Mouse (Mus musculus) kidney, postnatal 0 days (tissue): Measurements from ENCODE around the gene Eif4g3. TPM values are rescaled to one million over a fixed set of nuclear protein-coding genes. Genes with fewer than 3 reads are reported as not detected.

Experiments
- ATAC-seq: fragments of 200-750 bp; cut with Nextera tagmentation; replicated peaks from 2 replicates; pipeline ENCODE4 v1.8.0; 2017; ENCODE audit warnings: low read depth, moderate number of reproducible peaks, moderate TSS enrichment, moderate library complexity; ENCODE audit not compliant: low FRiP score
- DNase-seq: peaks from one replicate; pipeline ENCODE4 v3.0.0-alpha.2; 2016; ENCODE audit warnings: low spot score
- H3K27ac ChIP-seq: fragments of 300-500 bp; sonication (generic); 2 replicates; pipeline ENCODE4 v1.5.1; 2014; ENCODE audit warnings: mild to moderate bottlenecking
- H3K27me3 ChIP-seq: fragments of 300-500 bp; sonication (generic); 2 replicates; pipeline ENCODE4 v1.6.1; 2014; ENCODE audit warnings: low read length, mixed read lengths; ENCODE audit not compliant: insufficient read depth
- H3K36me3 ChIP-seq: fragments of 300-500 bp; sonication (generic); 2 replicates; pipeline ENCODE4 v1.6.1; 2014; ENCODE audit warnings: low read length, mixed read lengths; ENCODE audit not compliant: insufficient read depth
- H3K4me1 ChIP-seq: fragments of 300-500 bp; sonication (generic); replicated peaks from 2 replicates; pipeline ENCODE4 v1.6.1; 2014; ENCODE audit warnings: antibody characterized with exemption, low read length, mixed read lengths; ENCODE audit not compliant: insufficient read depth
- H3K4me2 ChIP-seq: fragments of 300-500 bp; sonication (generic); 2 replicates; pipeline ENCODE4 v1.6.1; 2014; ENCODE audit warnings: mild to moderate bottlenecking, low read length, moderate library complexity, mixed read lengths
- H3K4me3 ChIP-seq: fragments of 300-500 bp; sonication (generic); replicated peaks from 2 replicates; pipeline ENCODE4 v1.5.1; 2014; ENCODE audit warnings: low read depth, low read length
- H3K9ac ChIP-seq: fragments of 300-500 bp; sonication (generic); 2 replicates; pipeline ENCODE4 v1.6.1; 2014; ENCODE audit warnings: low read depth, low read length
- H3K9me3 ChIP-seq: fragments of 300-500 bp; sonication (generic); replicated peaks from 2 replicates; pipeline ENCODE4 v1.6.1; 2016; ENCODE audit warnings: low read length, inconsistent platforms, mixed read lengths
- CTCF ChIP-seq: IDR thresholded peaks from 2 replicates; pipeline ENCODE4 v1.5.1; 2016; ENCODE audit warnings: antibody characterized with exemption, low read depth, mild to moderate bottlenecking, moderate library complexity
- WGBS: fragments of 180-500 bp; shearing (Covaris S2); extraction: QIAGEN DNeasy Blood & Tissue Kit; methylation state at CpG from one replicate; pipeline ENCODE4 v1.1.7; 2014; 5-methylcytosine and 5-hydroxymethylcytosine counted together
- polyA plus RNA-seq: library from polyadenylated mRNA; unstranded; fragments of >200 nt; fragmentation: Nextera tagmentation; extraction: Ambion mirVana; gene quantifications from 2 replicates; pipeline ENCODE4 v1.2.1, GENCODE M21; 2015

Gene Eif4g3
- polyA plus RNA-seq, 1 experiment from 2014 or later, result 26.6 TPM

- TF ChIP-seq CTCF, result no peak
- Histone ChIP-seq H3K9ac (no peak overlapping the region), H3K4me1 (no peaks in the 10 kb centered on the region), H3K9me3 (no peaks in the 10 kb centered on the region), H3K27ac (no peak overlapping the region), H3K36me3 (0 out of 2 replicates have a peak, but pooled peaks cover 4% of the 10 kb centered on the region), H3K4me3 (no peak overlapping the region), H3K27me3 (no peaks in the 10 kb centered on the region), H3K4me2 (no peak overlapping the region)
- ATAC-seq (no peak), DNase-seq (no peak)
- WGBS, result 92% methylated on average over 1 of the region's 1 CpGs
These were observed 13.0 kb downstream of the Eif4g3 start for GRCm38 (mm10) chr4:138005781-138006180.

GRCm38 (mm10) chr4:138006951-138007613, 14.3 kb downstream of the Eif4g3 start:
- no peaks in the 10 kb centered on the region for H3K4me1 ChIP-seq
- H3K9me3 ChIP-seq, result no peaks in the 10 kb centered on the region
- no peak for DNase-seq
- TF ChIP-seq CTCF, result no peak
- no peak overlapping the region for H3K27ac ChIP-seq
- no peak overlapping the region for H3K4me2 ChIP-seq
- no peaks in the 10 kb centered on the region for H3K27me3 ChIP-seq
- H3K36me3 ChIP-seq, result peaks cover 9% of the 10 kb centered on the region; the same call in 1 of the 2 replicates
- no peak overlapping the region for H3K9ac ChIP-seq
- 57% methylated on average over 9 of the region's 9 CpGs for WGBS
- ATAC-seq, result no peak
- H3K4me3 ChIP-seq, result no peak overlapping the region

- TF ChIP-seq CTCF, result no peak
- H3K36me3 ChIP-seq, result peaks cover 9% of the 10 kb centered on the region; the same call in 1 of the 2 replicates
- H3K27me3 ChIP-seq, result no peaks in the 10 kb centered on the region
- H3K9me3 ChIP-seq, result no peaks in the 10 kb centered on the region
- DNase-seq (peak; percentile 53), ATAC-seq (no peak)
- H3K9ac ChIP-seq, result no peak overlapping the region
- H3K4me1 ChIP-seq, result no peaks in the 10 kb centered on the region
- no peak overlapping the region for H3K27ac ChIP-seq
- no peak overlapping the region for H3K4me3 ChIP-seq
- 73% methylated on average over 6 of the region's 6 CpGs for WGBS
- H3K4me2 ChIP-seq, result no peak overlapping the region
These were observed 15.8 kb downstream of the Eif4g3 start for GRCm38 (mm10) chr4:138008646-138009045.

- H3K4me1 ChIP-seq, result no peaks in the 10 kb centered on the region
- peaks cover 15% of the 10 kb centered on the region; the same call in 1 of the 2 replicates for H3K36me3 ChIP-seq
- H3K27ac ChIP-seq, result no peak overlapping the region
- ATAC-seq (no peak), DNase-seq (peak; percentile 16)
- no peak overlapping the region for H3K9ac ChIP-seq
- no peak for TF ChIP-seq CTCF
- H3K27me3 ChIP-seq, result no peaks in the 10 kb centered on the region
- H3K4me3 ChIP-seq, result no peak overlapping the region
- no peak overlapping the region for H3K4me2 ChIP-seq
- 92% methylated on average over 4 of the region's 4 CpGs for WGBS
- no peaks in the 10 kb centered on the region for H3K9me3 ChIP-seq
These were observed 17.1 kb downstream of the Eif4g3 start for GRCm38 (mm10) chr4:138009786-138010502.

GRCm38 (mm10) chr4:138013723-138014479, 21.1 kb downstream of the Eif4g3 start:
- ATAC-seq (no peak), DNase-seq (peak; percentile 21)
- H3K4me2 ChIP-seq, result no peak overlapping the region
- no peaks in the 10 kb centered on the region; the same call in none of the 2 replicates for H3K4me1 ChIP-seq
- TF ChIP-seq CTCF, result no peak
- no peak overlapping the region for H3K4me3 ChIP-seq
- no peaks in the 10 kb centered on the region for H3K27me3 ChIP-seq
- no peak overlapping the region for H3K27ac ChIP-seq
- peaks cover 26% of the 10 kb centered on the region; the same call in 1 of the 2 replicates for H3K36me3 ChIP-seq
- WGBS, result 89% methylated on average over 15 of the region's 15 CpGs
- no peaks in the 10 kb centered on the region for H3K9me3 ChIP-seq
- no peak overlapping the region for H3K9ac ChIP-seq

- Histone ChIP-seq H3K27me3 (no peaks in the 10 kb centered on the region), H3K4me3 (no peak overlapping the region), H3K9me3 (no peaks in the 10 kb centered on the region), H3K27ac (no peak overlapping the region), H3K9ac (no peak overlapping the region), H3K4me2 (no peak overlapping the region), H3K36me3 (peaks cover 24% of the 10 kb centered on the region; the same call in 1 of the 2 replicates), H3K4me1 (no peaks in the 10 kb centered on the region; the same call in none of the 2 replicates)
- no peak for DNase-seq
- ATAC-seq, result no peak
- no peak for TF ChIP-seq CTCF
- WGBS, result 64% methylated on average over 4 of the region's 4 CpGs
These were observed 23.1 kb downstream of the Eif4g3 start for GRCm38 (mm10) chr4:138015966-138016365.
